Mouse (Mus musculus) frontal cortex, postnatal 25 days (tissue): Measurements from ENCODE around the gene Sim1.

ENCODE experiments used
- DNase-seq, 2 experiments: peaks; one replicate each; pipeline ENCODE4 v3.0.0; 2022; ENCODE audit warnings: low spot score in 2 of 2

Gene Sim1

GRCm38 (mm10) chr10:50894170-50894991 lies at the start of gene Sim1:
Sim1 (plus strand) TSS chr10:50894754.
- DNase-seq: no peak

GRCm38 (mm10) chr10:50868202-50868601 lies 26.4 kb upstream of the Sim1 start:
- no peak for DNase-seq

- no peak for DNase-seq
These were observed 17.6 kb upstream of the Sim1 start for GRCm38 (mm10) chr10:50876952-50877351.

GRCm38 (mm10) chr10:50881476-50882069 lies 13.0 kb upstream of the Sim1 start:
- DNase-seq: no peak

GRCm38 (mm10) chr10:50882366-50882765 lies 12.2 kb upstream of the Sim1 start:
- DNase-seq: no peak

GRCm38 (mm10) chr10:50886305-50886704 lies 8.2 kb upstream of the Sim1 start:
- DNase-seq: no peak

GRCm38 (mm10) chr10:50890621-50891020 lies 3.9 kb upstream of the Sim1 start:
- no peak for DNase-seq

GRCm38 (mm10) chr10:50891876-50892711 lies 2.5 kb upstream of the Sim1 start:
- no peak for DNase-seq

- no peak for DNase-seq
These were observed 1.7 kb upstream of the Sim1 start for GRCm38 (mm10) chr10:50892751-50893320.

GRCm38 (mm10) chr10:50893546-50893945 lies 1.0 kb upstream of the Sim1 start:
- no peak for DNase-seq

GRCm38 (mm10) chr10:50895091-50895790 lies 687 bp downstream of the Sim1 start:
- DNase-seq: no peak

GRCm38 (mm10) chr10:50895881-50896766 lies 1.6 kb downstream of the Sim1 start:
- DNase-seq: no peak

- no peak for DNase-seq
These were observed 2.3 kb downstream of the Sim1 start for GRCm38 (mm10) chr10:50896767-50897390.

GRCm38 (mm10) chr10:50897530-50898471 lies 3.2 kb downstream of the Sim1 start:
- DNase-seq: no peak

GRCm38 (mm10) chr10:50898621-50899020 lies 4.1 kb downstream of the Sim1 start:
- no peak for DNase-seq

GRCm38 (mm10) chr10:50899846-50900745 lies 5.5 kb downstream of the Sim1 start:
- no peak for DNase-seq

- DNase-seq: no peak
These were observed 6.4 kb downstream of the Sim1 start for GRCm38 (mm10) chr10:50900746-50901600.
